Mouse (Mus musculus): ENCODE results near the gene Bsnd.

DNA sequence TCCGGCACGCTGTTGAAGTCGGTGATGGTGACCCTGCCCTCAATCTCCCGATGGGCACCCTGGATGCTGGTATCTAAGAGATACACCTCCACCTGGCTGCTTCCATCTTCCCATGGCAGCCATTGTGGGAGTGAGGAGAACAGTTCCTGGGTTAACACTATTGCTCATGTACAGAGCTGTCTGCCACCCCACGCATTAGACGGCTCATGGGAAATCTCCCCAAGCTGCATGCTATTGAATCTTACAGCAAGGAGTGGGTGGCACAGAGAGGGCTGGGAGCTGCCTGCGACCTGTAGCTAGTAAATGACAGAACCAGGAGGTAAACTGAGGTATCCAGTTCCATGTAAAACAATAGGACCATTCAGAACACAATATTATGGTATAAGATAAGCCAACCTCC is 37.5 kb downstream of the Bsnd start:
- TF ChIP-seq CTCF (conservative IDR thresholded peaks at IDR 0.05; ENCODE audit: low read length) (no peak), NANOG (IDR thresholded peaks at IDR 0.05; ENCODE audit: borderline replicate concordance, low read length) (no peak), POU5F1 (IDR thresholded peaks at IDR 0.05; ENCODE audit: borderline replicate concordance, low read length) (no peak)
